Mouse (Mus musculus): Measurements from ENCODE around the gene Shank1. TPM values are rescaled to one million over a fixed set of nuclear protein-coding genes. Genes with fewer than 3 reads are reported as not detected.
A peak's percentile ranks its signal among the peaks of the same experiment; 100 is the strongest.

The Shank1 gene
- total RNA-seq (2012; rRNA removed), result 1.0 and 1.5 TPM in 2 replicates

- in situ Hi-C loops (cut with MboI; ENCODE audit: low sequenced_read_pairs in 2 of 2, unreplicated experiment in 2 of 2), result loop anchor here in 1 of 2 experiments (10.0 kb wide), 1 partner anchor 45 kb away; the partner anchor contains the start of gene Gm15517
- TF ChIP-seq HCFC1 (IDR thresholded peaks at IDR 0.05; ENCODE audit: borderline replicate concordance, insufficient read depth, low read length) (no peak), ZNF384 (IDR thresholded peaks at IDR 0.05; ENCODE audit: low read depth, low read length) (no peak)
Observed at GRCm38 (mm10) chr7:44309475-44310284, at the start of gene Shank1. Gene Shank1, plus strand, starts transcription at chr7:44310253.

GRCm38 (mm10) chr7:44260410-44260809, 49.6 kb upstream of the Shank1 start:
- in situ Hi-C loops (cut with MboI; ENCODE audit: low sequenced_read_pairs in 2 of 2, unreplicated experiment in 2 of 2), result loop anchor here (10.0 to 25.0 kb wide), 4 partner anchors 54 to 177 kb away; partner anchors contain the start of genes Lrrc4b (in 1 of the 2) and Shank1 (in 1 of the 2)
- peaks cover 0 to 9% of the 10 kb centered on the region in 2 experiments; a peak in 1 of 4 replicates for H3K4me1 ChIP-seq (ENCODE audit: control insufficient read depth in 2 of 2, insufficient read depth in 2 of 2, low read length in 2 of 2, poor library complexity in 1 of 2)
- no peaks in the 10 kb centered on the region for H3K36me3 ChIP-seq (ENCODE audit: control insufficient read depth, insufficient read depth, low read length, poor library complexity, severe bottlenecking)
- no peaks in the 10 kb centered on the region for H3K9me3 ChIP-seq (ENCODE audit: control insufficient read depth, insufficient read depth, low read depth, low read length)
- DNase-seq (ENCODE audit: low read depth, low spot score), result no peak
- H3K4me3 ChIP-seq (ENCODE audit: insufficient read depth in 1 of 2, low read depth in 1 of 2, low read length in 2 of 2, poor library complexity in 1 of 2, severe bottlenecking in 1 of 2), result no peak overlapping the region
- no peak for TF ChIP-seq HCFC1 (IDR thresholded peaks at IDR 0.05; ENCODE audit: borderline replicate concordance, insufficient read depth, low read length)
- TF ChIP-seq ZNF384 (IDR thresholded peaks at IDR 0.05; ENCODE audit: low read depth, low read length), result no peak
- no peak for TF ChIP-seq CHD2 (IDR thresholded peaks at IDR 0.05; ENCODE audit: low read depth, low read length)
- no peak for TF ChIP-seq ZC3H11A (IDR thresholded peaks at IDR 0.05; ENCODE audit: borderline replicate concordance, low read depth, low read length)
- TF ChIP-seq MAFK (IDR thresholded peaks at IDR 0.05; ENCODE audit: insufficient read depth, low read depth, low read length), result no peak
- no peak overlapping the region for H3K9ac ChIP-seq (ENCODE audit: insufficient read depth, low read depth, low read length, poor library complexity, severe bottlenecking)
- H3K27ac ChIP-seq (ENCODE audit: insufficient read depth, low read depth, low read length, poor library complexity, severe bottlenecking), result no peak overlapping the region

More at GRCm38 (mm10) chr7:44309475-44310284, at the start of gene Shank1:
- Histone ChIP-seq H3K9ac (ENCODE audit: insufficient read depth, low read depth, low read length, poor library complexity, severe bottlenecking) (peak within 1 kb of the TSS; percentile 14), H3K9me3 (ENCODE audit: control insufficient read depth, insufficient read depth, low read depth, low read length) (no peaks in the 10 kb centered on the region), H3K27ac (ENCODE audit: insufficient read depth, low read depth, low read length, poor library complexity, severe bottlenecking) (no peak within 1 kb of the TSS), H3K36me3 (ENCODE audit: control insufficient read depth, insufficient read depth, low read length, poor library complexity, severe bottlenecking) (no peaks in the 10 kb centered on the region), H3K4me1 (ENCODE audit: control insufficient read depth in 2 of 2, insufficient read depth in 2 of 2, low read length in 2 of 2, poor library complexity in 1 of 2) (peaks cover 0 to 15% of the 10 kb centered on the region in 2 experiments; a peak in 2 of 4 replicates), H3K4me3 (ENCODE audit: insufficient read depth in 1 of 2, low read depth in 1 of 2, low read length in 2 of 2, poor library complexity in 1 of 2, severe bottlenecking in 1 of 2) (peak within 1 kb of the TSS; percentile 66 to 77)
- DNase-seq (ENCODE audit: low read depth, low spot score), result no peak

- H3K4me3 ChIP-seq (ENCODE audit: insufficient read depth in 1 of 2, low read depth in 1 of 2, low read length in 2 of 2, poor library complexity in 1 of 2, severe bottlenecking in 1 of 2), result no peak within 1 kb of the TSS
- TF ChIP-seq HCFC1 (IDR thresholded peaks at IDR 0.05; ENCODE audit: borderline replicate concordance, insufficient read depth, low read length) (no peak), MAFK (IDR thresholded peaks at IDR 0.05; ENCODE audit: insufficient read depth, low read depth, low read length) (no peak), ZC3H11A (IDR thresholded peaks at IDR 0.05; ENCODE audit: borderline replicate concordance, low read depth, low read length) (no peak), CHD2 (IDR thresholded peaks at IDR 0.05; ENCODE audit: low read depth, low read length) (no peak), ZNF384 (IDR thresholded peaks at IDR 0.05; ENCODE audit: low read depth, low read length) (no peak)
- no peak within 1 kb of the TSS for H3K9ac ChIP-seq (ENCODE audit: insufficient read depth, low read depth, low read length, poor library complexity, severe bottlenecking)
- peaks cover 0 to 6% of the 10 kb centered on the region in 2 experiments; a peak in 1 of 4 replicates for H3K4me1 ChIP-seq (ENCODE audit: control insufficient read depth in 2 of 2, insufficient read depth in 2 of 2, low read length in 2 of 2, poor library complexity in 1 of 2)
- no peak for DNase-seq (ENCODE audit: low read depth, low spot score)
- no peaks in the 10 kb centered on the region for H3K9me3 ChIP-seq (ENCODE audit: control insufficient read depth, insufficient read depth, low read depth, low read length)
- no peaks in the 10 kb centered on the region for H3K36me3 ChIP-seq (ENCODE audit: control insufficient read depth, insufficient read depth, low read length, poor library complexity, severe bottlenecking)
- in situ Hi-C loops (cut with MboI; ENCODE audit: low sequenced_read_pairs in 2 of 2, unreplicated experiment in 2 of 2), result loop anchor here (10.0 to 25.0 kb wide), 4 partner anchors 54 to 176 kb away; partner anchors contain the start of genes Lrrc4b (in 1 of the 2) and Shank1 (in 1 of the 2)
- no peak within 1 kb of the TSS for H3K27ac ChIP-seq (ENCODE audit: insufficient read depth, low read depth, low read length, poor library complexity, severe bottlenecking)
Observed at GRCm38 (mm10) chr7:44261147-44261546, 48.9 kb upstream of the Shank1 start, which contains the start of gene Gm15517. Gene Gm15517, plus strand, starts transcription at chr7:44261447.

- peak; percentile 95; the same call in 1 of the 2 replicates for TF ChIP-seq ZC3H11A (IDR thresholded peaks at IDR 0.05; ENCODE audit: borderline replicate concordance, low read depth, low read length)
- no peak for TF ChIP-seq MAFK (IDR thresholded peaks at IDR 0.05; ENCODE audit: insufficient read depth, low read depth, low read length)
- peak; percentile 92; the same call in 1 of the 2 replicates for TF ChIP-seq ZNF384 (IDR thresholded peaks at IDR 0.05; ENCODE audit: low read depth, low read length)
- TF ChIP-seq HCFC1 (IDR thresholded peaks at IDR 0.05; ENCODE audit: borderline replicate concordance, insufficient read depth, low read length), result peak; percentile 40; the same call in 1 of the 2 replicates
- Histone ChIP-seq H3K27ac (ENCODE audit: insufficient read depth, low read depth, low read length, poor library complexity, severe bottlenecking) (no peak overlapping the region), H3K36me3 (ENCODE audit: control insufficient read depth, insufficient read depth, low read length, poor library complexity, severe bottlenecking) (no peaks in the 10 kb centered on the region), H3K9ac (ENCODE audit: insufficient read depth, low read depth, low read length, poor library complexity, severe bottlenecking) (peak overlapping the region; percentile 12; the same call in 1 of the 2 replicates), H3K4me1 (ENCODE audit: control insufficient read depth in 2 of 2, insufficient read depth in 2 of 2, low read length in 2 of 2, poor library complexity in 1 of 2) (peaks cover 0 to 6% of the 10 kb centered on the region in 2 experiments; a peak in 1 of 4 replicates), H3K4me3 (ENCODE audit: insufficient read depth in 1 of 2, low read depth in 1 of 2, low read length in 2 of 2, poor library complexity in 1 of 2, severe bottlenecking in 1 of 2) (peak overlapping the region; percentile 26 to 47; a peak in 3 of 4 replicates), H3K9me3 (ENCODE audit: control insufficient read depth, insufficient read depth, low read depth, low read length) (no peaks in the 10 kb centered on the region)
- in situ Hi-C loops (cut with MboI; ENCODE audit: low sequenced_read_pairs in 2 of 2, unreplicated experiment in 2 of 2), result loop anchor here (10.0 to 25.0 kb wide), 4 partner anchors 52 to 174 kb away; partner anchors contain the start of genes Lrrc4b (in 1 of the 2) and Shank1 (in 1 of the 2)
- DNase-seq (ENCODE audit: low read depth, low spot score), result peak; percentile 96
Observed at GRCm38 (mm10) chr7:44262791-44263643, 47.0 kb upstream of the Shank1 start.

All from ES-E14 (cell line).